Mouse (Mus musculus) erythroblast, embryonic 14.5 days (primary cell): ENCODE results near the gene Grm1.

Experiments used
- GATA1 ChIP-seq: IDR thresholded peaks from 2 replicates; pipeline ENCODE4 v1.6.1; 2012; ENCODE audit warnings: low read length, inconsistent platforms, mixed read lengths
- TAL1 ChIP-seq: IDR thresholded peaks from 3 replicates; pipeline ENCODE4 v1.6.1; 2012; ENCODE audit warnings: low read length, inconsistent platforms, mixed read lengths

- no peak for TF ChIP-seq GATA1
- TF ChIP-seq TAL1: no peak
Observed at GRCm38 (mm10) chr10:10991708-10992107, 90.4 kb downstream of the Grm1 start.
